Mouse (Mus musculus) left cerebral cortex, postnatal 4 days (tissue): Measurements from ENCODE around the gene Zc3h12a. TPM values are rescaled to one million over a fixed set of nuclear protein-coding genes. Genes with fewer than 3 reads are reported as not detected.
A peak's percentile ranks its signal among the peaks of the same experiment; 100 is the strongest.

Experiments used
- DNase-seq: peaks from one replicate; pipeline ENCODE4 v3.0.0-alpha.2; 2022
- intact Hi-C: fragments of 180-260 bp; cut with DNase I; formaldehyde crosslinking; loops from one replicate; pipeline ENCODE4 v1.15.1; 2025
- total RNA-seq, 2 experiments: library from RNA; stranded (reverse); gene quantifications; 2 replicates each; pipeline ENCODE4 v1.2.3; 2021

Gene Zc3h12a
- total RNA-seq, 2 experiments from 2014 or later = 0.58 to 0.60 TPM

DNA sequence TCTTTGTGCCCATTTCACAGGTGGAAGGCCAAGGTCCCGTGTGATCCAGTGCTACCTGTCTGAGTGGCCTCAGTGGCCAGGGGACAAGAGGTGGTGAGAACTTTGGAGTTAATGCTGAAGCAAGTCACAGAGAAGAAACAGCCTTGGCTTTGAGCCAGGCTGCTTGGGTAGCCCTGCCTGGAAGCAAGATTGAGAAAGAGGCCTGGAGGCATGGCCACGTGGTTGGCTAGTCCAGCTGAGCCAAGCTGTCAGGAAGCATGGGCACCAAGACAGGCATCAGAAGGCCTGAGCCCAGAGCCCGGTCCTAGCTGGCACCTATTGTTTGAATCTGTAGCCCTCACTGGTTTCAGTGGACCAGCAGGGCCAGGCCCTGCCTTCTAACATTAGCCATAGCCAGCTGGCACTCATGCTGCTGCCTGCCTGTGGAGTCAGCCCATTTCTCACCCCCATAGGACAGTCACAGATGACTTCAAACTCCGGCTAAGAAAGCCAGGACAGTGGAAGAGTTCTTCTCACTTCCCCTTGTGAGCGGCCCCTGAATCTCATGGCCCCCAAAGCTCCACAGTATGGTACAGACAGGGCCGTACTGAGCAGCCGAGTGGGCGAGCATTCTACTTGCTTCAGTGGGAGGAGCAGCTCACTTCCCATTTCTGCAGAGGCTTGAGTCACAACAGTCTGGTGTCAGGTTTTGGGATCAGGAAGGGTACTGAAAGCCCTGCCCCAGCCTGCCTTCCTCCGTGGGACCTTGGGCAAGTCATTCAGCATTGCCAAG, 11.4 kb downstream of the Zc3h12a start:
- DNase-seq = peak; percentile 84
- intact Hi-C loops = no loop called here

- peak; percentile 50 for DNase-seq
- intact Hi-C loops = no loop called here
Observed at GRCm38 (mm10) chr4:125115710-125116089, 11.9 kb downstream of the Zc3h12a start.

DNA sequence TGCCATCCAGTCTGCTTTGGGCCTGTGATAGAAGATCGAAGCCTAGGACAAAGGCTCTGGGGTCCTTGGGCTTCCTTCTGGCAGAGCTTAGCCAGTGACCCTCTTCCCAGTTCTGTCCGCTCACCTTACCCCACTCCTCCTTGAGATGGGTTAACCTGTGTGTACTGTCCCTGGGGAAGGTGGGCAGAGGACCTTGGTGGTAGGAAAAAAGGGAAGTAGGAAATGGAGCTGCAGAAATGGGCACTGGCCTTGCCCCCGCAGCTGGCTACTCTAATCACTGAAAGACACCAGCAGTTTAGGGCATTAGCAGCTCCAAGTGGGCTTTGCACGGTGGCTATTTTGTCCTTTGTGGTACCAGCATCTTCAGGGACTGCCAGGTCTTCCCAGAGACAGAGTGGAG, 12.6 kb downstream of the Zc3h12a start:
- DNase-seq = no peak
- intact Hi-C loops = no loop called here

DNA sequence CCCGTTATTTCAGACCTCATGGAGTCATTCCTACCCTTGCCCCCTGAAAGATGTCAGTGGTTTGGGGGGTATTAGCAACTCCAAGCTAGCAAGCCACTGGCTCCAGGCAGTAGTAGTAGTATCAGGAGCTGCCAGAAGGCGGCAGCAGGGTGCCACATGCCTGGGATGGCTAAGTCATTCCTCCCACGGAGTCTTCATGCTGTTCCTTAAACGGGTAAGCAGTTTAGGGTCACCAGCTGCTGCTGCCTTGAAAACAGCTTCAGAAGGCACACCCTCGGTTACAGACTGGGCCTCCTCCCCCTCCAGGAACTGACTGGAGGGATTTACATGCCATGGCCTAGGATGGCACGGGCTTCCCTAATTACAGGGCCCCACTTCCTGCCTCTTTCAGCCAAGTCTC, 13.0 kb downstream of the Zc3h12a start:
- intact Hi-C loops = no loop called here
- DNase-seq = peak; percentile 88

GRCm38 (mm10) chr4:125105354-125105753, 22.3 kb downstream of the Zc3h12a start:
- no peak for DNase-seq
- intact Hi-C loops = no loop called here

DNA sequence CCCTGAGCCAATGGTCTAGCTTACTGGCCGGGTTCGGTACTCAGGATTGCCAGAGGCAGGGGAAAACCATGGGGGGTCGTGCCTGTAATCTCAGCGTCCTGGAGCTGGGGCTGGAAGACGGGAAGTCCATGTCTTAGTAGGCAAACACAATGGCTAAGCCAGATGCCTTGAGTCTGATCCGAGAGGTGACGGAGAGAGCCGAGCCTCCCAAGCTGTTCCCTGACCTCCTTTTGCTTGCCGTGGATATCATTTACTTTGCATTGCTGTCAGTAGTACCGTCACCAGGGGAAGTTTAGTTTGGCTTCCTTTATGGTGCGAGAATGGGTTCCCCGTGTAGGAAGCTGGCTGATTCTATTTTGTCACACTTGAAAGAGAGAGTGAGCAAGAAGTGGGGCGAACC, 26.3 kb downstream of the Zc3h12a start:
- intact Hi-C loops = no loop called here

DNA sequence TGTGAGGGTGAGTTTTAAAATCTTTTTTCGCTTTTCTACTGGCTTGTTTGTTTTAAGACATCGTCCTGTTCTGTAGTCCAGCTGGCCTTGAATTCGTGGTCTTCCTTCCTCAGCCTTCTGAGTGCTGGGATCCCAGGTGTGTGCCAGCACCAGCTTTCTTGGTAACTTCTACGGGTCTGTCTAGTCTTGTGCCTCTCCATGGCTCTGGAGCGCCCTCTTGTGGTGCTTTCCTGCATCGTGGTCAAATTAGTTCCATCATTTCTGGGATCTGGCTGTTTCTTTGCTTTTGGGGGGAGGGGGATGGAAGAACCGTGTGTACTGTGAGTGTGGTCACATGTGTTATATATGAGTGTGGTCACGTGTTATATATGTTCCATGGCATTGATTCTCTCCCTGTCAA, 28.2 kb downstream of the Zc3h12a start:
- DNase-seq = peak; percentile 86
- intact Hi-C loops = no loop called here

More for the DNA sequence above, 26.3 kb downstream of the Zc3h12a start:
- no peak for DNase-seq

- DNase-seq = no peak
- intact Hi-C loops = no loop called here
Observed at GRCm38 (mm10) chr4:125097412-125097811, 30.2 kb downstream of the Zc3h12a start.

- DNase-seq = no peak
- intact Hi-C loops = no loop called here
Observed at GRCm38 (mm10) chr4:125096066-125096465, 31.6 kb downstream of the Zc3h12a start.

GRCm38 (mm10) chr4:125093031-125093430, 34.6 kb downstream of the Zc3h12a start:
- intact Hi-C loops = no loop called here
- no peak for DNase-seq

- intact Hi-C loops = no loop called here
- DNase-seq = peak; percentile 60
Observed at GRCm38 (mm10) chr4:125085346-125085841, 42.2 kb downstream of the Zc3h12a start.

DNA sequence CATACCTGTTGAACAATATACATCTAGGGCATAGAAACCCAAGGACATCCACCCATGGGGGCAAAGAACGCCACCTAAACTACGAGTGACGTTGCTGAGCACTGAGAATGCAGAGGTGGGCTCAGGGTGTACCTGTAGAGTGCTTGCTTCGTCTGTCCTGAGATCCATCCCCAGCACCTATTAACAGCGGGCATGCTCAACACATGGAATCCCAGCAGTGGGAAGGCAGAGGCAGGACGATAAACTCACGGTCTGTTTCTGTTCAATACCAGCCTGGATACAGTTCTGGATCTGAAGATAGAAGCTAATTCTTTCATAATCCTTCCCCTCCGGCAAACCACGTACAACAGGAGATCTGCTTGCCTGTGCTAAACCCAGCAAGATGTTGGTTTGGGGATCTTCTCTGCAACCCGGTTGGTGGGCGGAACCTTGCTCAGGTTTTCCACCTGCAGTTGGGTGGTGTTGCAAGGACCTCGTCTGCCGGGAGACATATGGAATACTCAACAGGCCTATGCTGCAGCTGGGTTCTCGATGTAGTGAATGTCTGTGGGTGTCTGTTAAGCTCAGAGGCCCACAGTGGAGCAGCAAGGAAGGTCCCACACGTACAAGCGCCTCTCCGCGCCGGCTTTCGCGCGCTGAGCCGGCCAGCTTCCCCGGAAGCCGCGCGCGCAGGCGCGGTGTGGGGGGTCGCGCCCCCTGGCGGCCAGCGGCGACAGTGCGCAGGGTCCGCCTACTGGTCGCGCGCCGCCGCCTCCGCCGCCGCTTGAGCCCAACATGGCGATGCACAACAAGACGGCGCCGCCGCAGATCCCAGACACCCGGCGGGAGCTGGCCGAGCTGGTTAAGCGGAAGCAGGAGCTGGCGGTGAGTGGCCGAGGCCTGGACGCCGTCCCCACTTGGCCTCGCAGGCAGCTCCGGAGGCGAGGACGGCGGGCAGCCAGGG, 43.0 kb downstream of the Zc3h12a start, which contains the start of gene Meaf6:
Gene Meaf6, plus strand, starts transcription at position 732 of the 943 bp plus-strand sequence.
- peak; percentile 93 for DNase-seq
- intact Hi-C loops = no loop called here

DNA sequence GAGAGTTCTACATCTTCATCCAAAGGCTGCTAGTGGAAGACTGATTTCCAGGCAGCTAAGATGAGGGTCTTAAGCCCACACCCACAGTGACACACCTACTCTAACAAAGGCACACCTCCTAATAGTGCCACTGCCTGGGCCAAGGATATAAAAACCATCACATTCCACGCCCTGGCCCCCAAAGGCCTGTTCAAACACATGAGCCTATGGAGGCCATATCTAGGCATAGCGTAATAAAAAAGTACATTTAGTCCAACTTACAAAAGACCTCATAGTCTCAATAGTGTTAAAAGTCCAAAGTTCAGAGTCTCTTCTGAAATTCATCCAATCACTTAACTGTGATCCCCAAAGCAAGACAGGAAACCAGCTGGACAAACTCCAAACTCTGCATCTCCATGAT, 48.9 kb downstream of the Zc3h12a start:
- intact Hi-C loops = no loop called here
- no peak for DNase-seq

DNA sequence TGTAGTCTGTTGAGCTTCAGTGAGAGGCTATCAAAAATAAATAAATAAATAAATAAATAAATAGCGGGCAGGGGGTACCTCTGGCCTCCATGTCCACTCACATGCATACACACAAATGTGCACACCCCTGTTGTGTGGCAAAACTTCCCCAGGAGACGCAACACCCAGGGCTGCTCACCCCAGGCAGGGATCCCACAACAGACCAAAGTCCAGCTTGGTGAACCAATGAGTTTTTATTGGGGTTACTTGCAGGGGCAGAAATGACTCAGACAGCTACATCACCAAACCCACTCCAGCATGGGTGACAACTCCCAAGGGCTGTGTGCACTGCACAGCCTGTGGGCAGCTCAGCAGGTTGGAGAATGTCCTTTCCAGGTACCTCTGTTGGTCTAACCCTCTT, 49.9 kb downstream of the Zc3h12a start:
- DNase-seq = no peak
- intact Hi-C loops = no loop called here

Other genes with a start within 250 kb of the Zc3h12a start
- gene Epha10, start 246.9 kb downstream of the Zc3h12a start, total RNA-seq = 10 to 100 TPM; 15.7 to 18.8 TPM
- gene 9930104L06Rik, start 190.8 kb downstream of the Zc3h12a start, total RNA-seq = 10 to 100 TPM; 16.3 to 18.6 TPM
- 10 to 100 TPM; 10.6 to 11.3 TPM for gene Cdca8, start 188.5 kb downstream of the Zc3h12a start, total RNA-seq
- 1 to 10 TPM; 1.1 to 1.4 TPM for gene Rspo1, start 141.4 kb downstream of the Zc3h12a start, total RNA-seq
- 10 to 100 TPM; 80.4 to 83.5 TPM for gene Gnl2, start 111.3 kb downstream of the Zc3h12a start, total RNA-seq
- under 1 TPM; 0.80 to 0.91 TPM for gene Dnali1, start 62.1 kb downstream of the Zc3h12a start, total RNA-seq
- 10 to 100 TPM; 16.6 to 17.4 TPM for gene Snip1, start 61.2 kb downstream of the Zc3h12a start, total RNA-seq
- 100 to 1,000 TPM; 150 to 165 TPM for gene Meaf6, start 42.7 kb downstream of the Zc3h12a start, total RNA-seq